Mouse (Mus musculus) kidney, postnatal 4 days (tissue): ENCODE results near the gene Brms1.

Experiments used
- DNase-seq, 2 experiments: peaks; one replicate each; pipeline ENCODE4 v3.0.0; 2021; ENCODE audit warnings: mixed read lengths in 2 of 2

Gene Brms1

GRCm38 (mm10) chr19:5039301-5040114 lies 1.6 kb upstream of the Brms1 start:
- DNase-seq, result peak in 1 of 2 experiments; percentile 50

GRCm38 (mm10) chr19:5041588-5041987 lies 434 bp downstream of the Brms1 start:
- no peak for DNase-seq

GRCm38 (mm10) chr19:5045531-5045930 lies 4.4 kb downstream of the Brms1 start:
- no peak for DNase-seq

- DNase-seq, result no peak
Measured at GRCm38 (mm10) chr19:5048138-5049056, 7.2 kb downstream of the Brms1 start.

- DNase-seq, result no peak
Measured at GRCm38 (mm10) chr19:5049325-5049724, 8.2 kb downstream of the Brms1 start.

- peak; percentile 62 to 76 for DNase-seq
Measured at GRCm38 (mm10) chr19:5050047-5050905, 9.1 kb downstream of the Brms1 start, which contains the start of gene Rin1. TSS of gene Rin1 (plus strand) at chr19:5050481.

GRCm38 (mm10) chr19:5051031-5051430 lies 9.9 kb downstream of the Brms1 start:
- DNase-seq, result peak; percentile 41 to 56

- no peak for DNase-seq
Measured at GRCm38 (mm10) chr19:5051515-5051914, 10.4 kb downstream of the Brms1 start.

- no peak for DNase-seq
Measured at GRCm38 (mm10) chr19:5052166-5052822, 11.1 kb downstream of the Brms1 start.

GRCm38 (mm10) chr19:5052853-5053252 lies 11.7 kb downstream of the Brms1 start:
- DNase-seq, result no peak

GRCm38 (mm10) chr19:5053909-5054308 lies 12.8 kb downstream of the Brms1 start:
- peak; percentile 81 to 86 for DNase-seq

GRCm38 (mm10) chr19:5056251-5056650 lies 15.1 kb downstream of the Brms1 start:
- peak; percentile 68 to 77 for DNase-seq

GRCm38 (mm10) chr19:5057876-5058775 lies 17.0 kb downstream of the Brms1 start:
- no peak for DNase-seq

GRCm38 (mm10) chr19:5058801-5059771 lies 17.9 kb downstream of the Brms1 start:
- DNase-seq, result peak in 1 of 2 experiments; percentile 57

- peak; percentile 45 to 47 for DNase-seq
Measured at GRCm38 (mm10) chr19:5060365-5061330, 19.5 kb downstream of the Brms1 start.

GRCm38 (mm10) chr19:5062041-5062440 lies 20.9 kb downstream of the Brms1 start:
- no peak for DNase-seq

GRCm38 (mm10) chr19:5062446-5062845 lies 21.3 kb downstream of the Brms1 start:
- DNase-seq, result no peak

GRCm38 (mm10) chr19:5065104-5065503 lies 23.9 kb downstream of the Brms1 start:
- DNase-seq, result peak in 1 of 2 experiments; percentile 45
